Mouse (Mus musculus) heart, adult 2 months (tissue): ENCODE results near the gene Ddx27. TPM values are rescaled to one million over a fixed set of nuclear protein-coding genes. Genes with fewer than 3 reads are reported as not detected.

ENCODE experiments used
- DNase-seq, 2 experiments: peaks; one replicate each; pipeline ENCODE4 v3.0.0; 2021
- H3K27ac ChIP-seq: fragments of 200-600 bp; 2 replicates; pipeline ENCODE4 v1.8.1; 2022
- H3K27me3 ChIP-seq: fragments of 200-500 bp; 2 replicates; pipeline ENCODE4 v1.6.1; 2012; ENCODE audit warnings: mild to moderate bottlenecking, low read length, inconsistent platforms, mixed read lengths; ENCODE audit not compliant: control insufficient read depth, insufficient read depth
- H3K36me3 ChIP-seq: fragments of 200-500 bp; 2 replicates; pipeline ENCODE4 v1.6.1; 2012; ENCODE audit warnings: low read length, inconsistent platforms; ENCODE audit not compliant: control insufficient read depth, insufficient read depth
- H3K4me1 ChIP-seq: fragments of 200-500 bp; 2 replicates; pipeline ENCODE4 v1.6.1; 2011; ENCODE audit warnings: low read length; ENCODE audit not compliant: control insufficient read depth, insufficient read depth
- H3K4me3 ChIP-seq: fragments of 200-600 bp; 2 replicates; pipeline ENCODE4 v1.8.1; 2022
- H3K79me2 ChIP-seq: fragments of 200-500 bp; replicated peaks from 2 replicates; pipeline ENCODE4 v1.6.1; 2012; ENCODE audit warnings: mild to moderate bottlenecking, inconsistent platforms, low read length, moderate library complexity, mixed read lengths; ENCODE audit not compliant: control insufficient read depth, insufficient read depth
- H3K9ac ChIP-seq: fragments of 200-500 bp; 2 replicates; pipeline ENCODE4 v1.6.1; 2012; ENCODE audit warnings: low read depth, mild to moderate bottlenecking, control low read depth, inconsistent platforms, low read length, mixed read lengths
- CTCF ChIP-seq: fragments of 200-600 bp; IDR thresholded peaks from 2 replicates; pipeline ENCODE4 v1.8.1; 2022; ENCODE audit warnings: antibody characterized with exemption, mild to moderate bottlenecking, moderate library complexity
- EP300 ChIP-seq: fragments of 200-500 bp; IDR thresholded peaks from 2 replicates; pipeline ENCODE4 v1.6.1; 2011; ENCODE audit warnings: low read depth, low read length, control low read depth; ENCODE audit not compliant: insufficient read depth
- POLR2A ChIP-seq: fragments of 200-500 bp; IDR thresholded peaks from 2 replicates; pipeline ENCODE4 v1.6.1; 2011; ENCODE audit warnings: mild to moderate bottlenecking, low read depth, low read length, control low read depth; ENCODE audit not compliant: insufficient read depth
- WGBS: fragments of 180-500 bp; shearing (Covaris S2); methylation state at CpG from one replicate; pipeline ENCODE4 v1.1.7; 2018; 5-methylcytosine and 5-hydroxymethylcytosine counted together
- intact Hi-C: fragments of 180-260 bp; cut with DNase I; formaldehyde crosslinking; loops from one replicate; pipeline ENCODE4 v1.15.1; 2025
- polyA plus RNA-seq: library from polyadenylated mRNA; depleted of rRNA; stranded (reverse); fragments of >200 nt; gene quantifications from 2 replicates; pipeline ENCODE4 v1.2.3, GENCODE M21; 2012
- total RNA-seq, 2 experiments: library from RNA; stranded (reverse); gene quantifications; 2 replicates each; pipeline ENCODE4 v1.2.3; 2021

Gene Ddx27
- total and polyA plus RNA-seq, 3 experiments = 6.9 to 11.3 (median 10.9) TPM

- intact Hi-C loops = no loop called here
- Histone ChIP-seq H3K79me2 (peaks cover 2% of the 10 kb centered on the region; the same call in 1 of the 2 replicates), H3K36me3 (peaks cover 27% of the 10 kb centered on the region), H3K27me3 (no peaks in the 10 kb centered on the region), H3K27ac (no peak overlapping the region), H3K9ac (no peak overlapping the region), H3K4me3 (no peak overlapping the region), H3K4me1 (peaks cover 32% of the 10 kb centered on the region)
- no peak for DNase-seq
- TF ChIP-seq CTCF = no peak
- TF ChIP-seq POLR2A = no peak
- no peak for TF ChIP-seq EP300
- 82% methylated on average over 15 of the region's 15 CpGs for WGBS
Observed at GRCm38 (mm10) chr2:167056210-167056941, 41.4 kb downstream of the Ddx27 start.

- no peak overlapping the region for H3K9ac ChIP-seq
- peaks cover 6% of the 10 kb centered on the region; the same call in 1 of the 2 replicates for H3K79me2 ChIP-seq
- peaks cover 27% of the 10 kb centered on the region for H3K36me3 ChIP-seq
- no peaks in the 10 kb centered on the region for H3K27me3 ChIP-seq
- peaks cover 35% of the 10 kb centered on the region for H3K4me1 ChIP-seq
- 50% methylated on average over 5 of the region's 5 CpGs for WGBS
- no peak overlapping the region for H3K4me3 ChIP-seq
- no peak for DNase-seq
- intact Hi-C loops = no loop called here
- no peak for TF ChIP-seq POLR2A
- TF ChIP-seq EP300 = no peak
- TF ChIP-seq CTCF = no peak
- no peak overlapping the region; the same call in 1 of the 2 replicates for H3K27ac ChIP-seq
Observed at GRCm38 (mm10) chr2:167056942-167057323, 41.9 kb downstream of the Ddx27 start.

- peak in 1 of 2 experiments; percentile 28 for DNase-seq
- Histone ChIP-seq H3K27ac (peak overlapping the region; percentile 37), H3K27me3 (no peaks in the 10 kb centered on the region), H3K79me2 (peaks cover 7% of the 10 kb centered on the region), H3K4me1 (peaks cover 33% of the 10 kb centered on the region), H3K9ac (no peak overlapping the region), H3K36me3 (peaks cover 27% of the 10 kb centered on the region), H3K4me3 (no peak overlapping the region)
- 30% methylated on average over 3 of the region's 3 CpGs for WGBS
- intact Hi-C loops = no loop called here
- TF ChIP-seq POLR2A = 0 out of 2 replicates have a peak, but pooled peaks have one; percentile 30
- no peak for TF ChIP-seq EP300
- no peak for TF ChIP-seq CTCF
Observed at GRCm38 (mm10) chr2:167058201-167058600, 43.2 kb downstream of the Ddx27 start.

- intact Hi-C loops = no loop called here
- peak overlapping the region; percentile 37 for H3K27ac ChIP-seq
- TF ChIP-seq POLR2A = no peak
- no peak for TF ChIP-seq CTCF
- TF ChIP-seq EP300 = no peak
- peaks cover 8% of the 10 kb centered on the region for H3K79me2 ChIP-seq
- H3K27me3 ChIP-seq = no peaks in the 10 kb centered on the region
- H3K9ac ChIP-seq = no peak overlapping the region
- WGBS = 64% methylated on average over 3 of the region's 3 CpGs
- no peak for DNase-seq
- no peak overlapping the region for H3K4me3 ChIP-seq
- peaks cover 31% of the 10 kb centered on the region for H3K4me1 ChIP-seq
- peaks cover 25% of the 10 kb centered on the region for H3K36me3 ChIP-seq
Observed at GRCm38 (mm10) chr2:167058814-167059387, 43.9 kb downstream of the Ddx27 start.

- no peaks in the 10 kb centered on the region for H3K27me3 ChIP-seq
- H3K4me1 ChIP-seq = peaks cover 30% of the 10 kb centered on the region
- no peak overlapping the region for H3K4me3 ChIP-seq
- WGBS = 67% methylated on average over 8 of the region's 8 CpGs
- peaks cover 28% of the 10 kb centered on the region for H3K36me3 ChIP-seq
- H3K79me2 ChIP-seq = peaks cover 8% of the 10 kb centered on the region
- no peak for TF ChIP-seq CTCF
- TF ChIP-seq EP300 = no peak
- no peak for TF ChIP-seq POLR2A
- no peak overlapping the region for H3K9ac ChIP-seq
- no peak for DNase-seq
- H3K27ac ChIP-seq = no peak overlapping the region
- intact Hi-C loops = no loop called here
Observed at GRCm38 (mm10) chr2:167059536-167059935, 44.5 kb downstream of the Ddx27 start.

GRCm38 (mm10) chr2:167059960-167060359 lies 45.0 kb downstream of the Ddx27 start:
- no peak overlapping the region for H3K4me3 ChIP-seq
- H3K9ac ChIP-seq = no peak overlapping the region
- peaks cover 8% of the 10 kb centered on the region for H3K79me2 ChIP-seq
- no peak for DNase-seq
- H3K36me3 ChIP-seq = peaks cover 26% of the 10 kb centered on the region
- TF ChIP-seq CTCF (no peak), EP300 (no peak)
- peaks cover 32% of the 10 kb centered on the region for H3K4me1 ChIP-seq
- no peak overlapping the region for H3K27ac ChIP-seq
- intact Hi-C loops = loop anchor here (5.0 kb wide), 3 partner anchors 63 to 362 kb away; partner anchors contain the start of genes B4galt5, Slc9a8 and Stau1
- H3K27me3 ChIP-seq = no peaks in the 10 kb centered on the region
- 85% methylated on average over 12 of the region's 12 CpGs for WGBS
